Mouse (Mus musculus) thymus, adult 2 months (tissue): ENCODE results near the gene Slc4a8. TPM values are rescaled to one million over a fixed set of nuclear protein-coding genes. Genes with fewer than 3 reads are reported as not detected.

Experiments
- DNase-seq: peaks from one replicate; pipeline ENCODE4 v3.0.0; 2021
- H3K27ac ChIP-seq: fragments of 200-500 bp; 2 replicates; pipeline ENCODE4 v1.5.1; 2012; ENCODE audit warnings: low read length, control low read depth; ENCODE audit not compliant: control insufficient read depth, insufficient read depth
- H3K27me3 ChIP-seq: fragments of 200-500 bp; 2 replicates; pipeline ENCODE4 v1.6.1; 2012; ENCODE audit warnings: mild to moderate bottlenecking, low read length, moderate library complexity, mixed read lengths; ENCODE audit not compliant: control insufficient read depth, insufficient read depth
- H3K36me3 ChIP-seq: fragments of 200-500 bp; 2 replicates; pipeline ENCODE4 v1.6.1; 2012; ENCODE audit warnings: mild to moderate bottlenecking, low read length, moderate library complexity; ENCODE audit not compliant: control insufficient read depth, insufficient read depth
- H3K4me1 ChIP-seq: fragments of 200-500 bp; replicated peaks from 2 replicates; pipeline ENCODE4 v1.6.1; 2012; ENCODE audit warnings: low read length; ENCODE audit not compliant: control insufficient read depth, insufficient read depth
- H3K4me3 ChIP-seq: fragments of 200-500 bp; 2 replicates; pipeline ENCODE4 v1.5.1; 2012; ENCODE audit warnings: mild to moderate bottlenecking, low read length, control low read depth, moderate library complexity; ENCODE audit not compliant: control insufficient read depth, insufficient read depth
- CTCF ChIP-seq: fragments of 200-500 bp; IDR thresholded peaks from 2 replicates; pipeline ENCODE4 v1.5.1; 2012; ENCODE audit warnings: mild to moderate bottlenecking, control low read depth, low read length, moderate library complexity, borderline replicate concordance; ENCODE audit not compliant: control insufficient read depth, poor library complexity, insufficient read depth; ENCODE audit errors: extremely low read depth
- POLR2A ChIP-seq: fragments of 200-500 bp; IDR thresholded peaks from 2 replicates; pipeline ENCODE4 v1.6.1; 2012; ENCODE audit warnings: mild to moderate bottlenecking, low read length, control low read depth, moderate library complexity; ENCODE audit not compliant: control insufficient read depth, poor library complexity, insufficient read depth; ENCODE audit errors: extremely low read depth
- WGBS: fragments of 180-500 bp; shearing (Covaris S2); methylation state at CpG from one replicate; pipeline ENCODE4 v1.1.7; 2018; 5-methylcytosine and 5-hydroxymethylcytosine counted together
- polyA plus RNA-seq: library from polyadenylated mRNA; depleted of rRNA; stranded (reverse); fragments of >200 nt; gene quantifications from 2 replicates; pipeline ENCODE4 v1.2.3, GENCODE M21; 2012; rRNA removed

Slc4a8 gene
- 11.5 and 11.9 TPM in 2 replicates for polyA plus RNA-seq

GRCm38 (mm10) chr15:100761419-100762185 is at the start of gene Slc4a8:
Gene Slc4a8 (plus strand): TSS chr15:100761747.
- Histone ChIP-seq H3K27me3 (no peaks in the 10 kb centered on the region; the same call in 1 of the 2 replicates), H3K4me3 (peak within 1 kb of the TSS; percentile 48), H3K27ac (no peak within 1 kb of the TSS), H3K36me3 (no peaks in the 10 kb centered on the region), H3K4me1 (peaks cover 15% of the 10 kb centered on the region)
- under 1% methylated on average over 64 of the region's 64 CpGs for WGBS
- peak; percentile 71; the same call in 1 of the 2 replicates for TF ChIP-seq CTCF
- 0 out of 2 replicates have a peak, but pooled peaks have one; percentile 16 for TF ChIP-seq POLR2A
- peak; percentile 87 for DNase-seq

GRCm38 (mm10) chr15:100714470-100714869 is 47.1 kb upstream of the Slc4a8 start:
- no peak for DNase-seq

GRCm38 (mm10) chr15:100715399-100715993 is 46.1 kb upstream of the Slc4a8 start:
- TF ChIP-seq POLR2A = no peak
- TF ChIP-seq CTCF = no peak
- Histone ChIP-seq H3K27ac (no peak overlapping the region), H3K36me3 (peaks cover 30% of the 10 kb centered on the region), H3K27me3 (no peaks in the 10 kb centered on the region), H3K4me1 (peaks cover 43% of the 10 kb centered on the region), H3K4me3 (no peak overlapping the region)
- WGBS = 80% methylated on average over 9 of the region's 9 CpGs
- DNase-seq = no peak

More at GRCm38 (mm10) chr15:100714470-100714869, 47.1 kb upstream of the Slc4a8 start:
- TF ChIP-seq CTCF (no peak), POLR2A (no peak)
- Histone ChIP-seq H3K4me3 (no peak overlapping the region), H3K36me3 (peaks cover 30% of the 10 kb centered on the region), H3K4me1 (peaks cover 35% of the 10 kb centered on the region), H3K27me3 (no peaks in the 10 kb centered on the region), H3K27ac (no peak overlapping the region)
- WGBS = 98% methylated on average over 8 of the region's 8 CpGs

GRCm38 (mm10) chr15:100717933-100718332 is 43.6 kb upstream of the Slc4a8 start:
- DNase-seq = no peak
- H3K4me3 ChIP-seq = no peak overlapping the region
- H3K36me3 ChIP-seq = peaks cover 27% of the 10 kb centered on the region
- H3K4me1 ChIP-seq = peaks cover 45% of the 10 kb centered on the region
- H3K27ac ChIP-seq = no peak overlapping the region
- WGBS = 87% methylated on average over 6 of the region's 6 CpGs
- TF ChIP-seq POLR2A = no peak
- H3K27me3 ChIP-seq = no peaks in the 10 kb centered on the region

- Histone ChIP-seq H3K27me3 (no peaks in the 10 kb centered on the region), H3K27ac (no peak overlapping the region), H3K4me1 (peaks cover 52% of the 10 kb centered on the region), H3K36me3 (peaks cover 22% of the 10 kb centered on the region), H3K4me3 (no peak overlapping the region)
- no peak for DNase-seq
- TF ChIP-seq POLR2A = no peak
- 0 out of 2 replicates have a peak, but pooled peaks have one; percentile 26 for TF ChIP-seq CTCF
- WGBS = 94% methylated on average over 11 of the region's 11 CpGs
Measured at GRCm38 (mm10) chr15:100718572-100718971, 43.0 kb upstream of the Slc4a8 start.

DNA sequence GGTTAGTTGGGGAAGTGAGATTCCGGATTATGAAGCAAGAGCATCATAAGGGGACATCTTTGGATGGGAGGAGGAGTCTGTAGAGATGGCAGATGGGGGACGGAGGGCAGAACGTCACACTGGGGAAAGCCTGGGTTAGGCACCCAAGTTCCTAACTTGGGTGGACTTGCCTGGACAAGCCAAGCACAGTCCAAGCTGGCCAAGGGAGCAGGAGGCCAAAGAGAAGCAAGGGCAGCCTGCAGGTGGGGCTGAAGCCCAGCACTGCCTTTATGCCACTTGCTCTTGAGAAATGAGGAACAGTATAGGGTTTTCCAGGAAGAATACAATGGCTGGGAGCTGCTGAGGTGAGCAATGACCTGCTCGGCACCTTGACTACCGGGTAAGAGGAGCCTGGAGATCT is 42.3 kb upstream of the Slc4a8 start:
- 85% methylated on average over 5 of the region's 5 CpGs for WGBS
- no peaks in the 10 kb centered on the region for H3K27me3 ChIP-seq
- DNase-seq = peak; percentile 3

More for the DNA sequence above, 42.3 kb upstream of the Slc4a8 start:
- TF ChIP-seq POLR2A (no peak), CTCF (no peak)
- Histone ChIP-seq H3K4me1 (peaks cover 54% of the 10 kb centered on the region), H3K4me3 (peak overlapping the region; percentile 32), H3K36me3 (peaks cover 18% of the 10 kb centered on the region), H3K27ac (peak overlapping the region; percentile 84; the same call in 1 of the 2 replicates)
